Mouse (Mus musculus) MEL (cell line): ENCODE data around the gene Zbtb22. TPM values are rescaled to one million over a fixed set of nuclear protein-coding genes. Genes with fewer than 3 reads are reported as not detected.

Experiments
- DNase-seq: peaks from one replicate; pipeline ENCODE4 v3.0.0; 2011; ENCODE audit warnings: low read depth, low spot score
- H3K27ac ChIP-seq: 2 replicates; pipeline ENCODE4 v1.5.1; 2012; ENCODE audit warnings: low read depth, mild to moderate bottlenecking, control low read depth, low read length, moderate library complexity; ENCODE audit not compliant: control insufficient read depth
- H3K27me3 ChIP-seq, 2 experiments: fragments of 150-350 bp in 1 of 2; sonication (generic) in 1 of 2; 2 replicates each; pipeline ENCODE4 v1.6.1; 2012; ENCODE audit warnings: low read length in 2 of 2, mild to moderate bottlenecking in 2 of 2, improper control_type of control experiment in 1 of 2, moderate library complexity in 1 of 2; ENCODE audit not compliant: insufficient read depth in 2 of 2, control insufficient read depth in 1 of 2
- H3K36me3 ChIP-seq, 2 experiments: 2 replicates each; pipeline ENCODE4 v1.6.1; 2012 to 2014; ENCODE audit warnings: low read length in 2 of 2, improper control_type of control experiment in 1 of 2, inconsistent platforms in 1 of 2, mild to moderate bottlenecking in 1 of 2; ENCODE audit not compliant: insufficient read depth in 2 of 2, control insufficient read depth in 1 of 2
- H3K4me1 ChIP-seq, 2 experiments: fragments of 150-350 bp in 1 of 2; sonication (generic) in 1 of 2; 2 replicates each; pipeline ENCODE4 v1.6.1; 2012; ENCODE audit warnings: low read length in 2 of 2, improper control_type of control experiment in 1 of 2, mild to moderate bottlenecking in 1 of 2; ENCODE audit not compliant: insufficient read depth in 2 of 2, control insufficient read depth in 1 of 2
- H3K4me3 ChIP-seq, 2 experiments: fragments of 150-350 bp in 1 of 2; sonication (generic) in 1 of 2; 2 replicates each; pipeline ENCODE4 v1.5.1; 2012; ENCODE audit warnings: low read depth in 2 of 2, low read length in 2 of 2, mild to moderate bottlenecking in 2 of 2, moderate library complexity in 2 of 2, control low read depth in 1 of 2, improper control_type of control experiment in 1 of 2; ENCODE audit not compliant: control insufficient read depth in 1 of 2, insufficient read depth in 1 of 2
- H3K79me2 ChIP-seq: 2 replicates; pipeline ENCODE4 v1.6.1; 2012; ENCODE audit warnings: mild to moderate bottlenecking, low read length, moderate library complexity; ENCODE audit not compliant: control insufficient read depth, poor library complexity, insufficient read depth
- H3K9ac ChIP-seq: 2 replicates; pipeline ENCODE4 v1.6.1; 2012; ENCODE audit warnings: low read depth, mild to moderate bottlenecking, control low read depth, low read length, moderate library complexity; ENCODE audit not compliant: control insufficient read depth, poor library complexity, severe bottlenecking
- H3K9me3 ChIP-seq: fragments of 150-350 bp; sonication (generic); replicated peaks from 2 replicates; pipeline ENCODE4 v1.6.1; 2012; ENCODE audit warnings: mild to moderate bottlenecking, low read length, improper control_type of control experiment, moderate library complexity; ENCODE audit not compliant: insufficient read depth
- BHLHE40 ChIP-seq: IDR thresholded peaks from 2 replicates; pipeline ENCODE4 v1.6.1; 2012; ENCODE audit warnings: low read depth, mild to moderate bottlenecking, inconsistent platforms, low read length, improper control_type of control experiment, borderline replicate concordance
- CTCF ChIP-seq, 3 experiments: IDR thresholded peaks in 2 of 3; conservative IDR thresholded peaks in 1 of 3; 2 replicates each; pipeline ENCODE4 v1.5.1; 2011 to 2012; ENCODE audit warnings: low read length in 3 of 3, low read depth in 2 of 3, mild to moderate bottlenecking in 2 of 3, improper control_type of control experiment in 1 of 3, inconsistent platforms in 1 of 3, mixed read lengths in 1 of 3, moderate library complexity in 1 of 3; ENCODE audit not compliant: control insufficient read depth in 1 of 3, insufficient read depth in 1 of 3, poor library complexity in 1 of 3, severe bottlenecking in 1 of 3
- E2F4 ChIP-seq: IDR thresholded peaks from 2 replicates; pipeline ENCODE4 v1.6.1; 2011; ENCODE audit warnings: low read depth, low read length, improper control_type of control experiment, borderline replicate concordance
- ELF1 ChIP-seq: IDR thresholded peaks from 2 replicates; pipeline ENCODE4 v1.6.1; 2014; ENCODE audit warnings: low read depth, mild to moderate bottlenecking, inconsistent platforms, low read length, improper control_type of control experiment, moderate library complexity
- ETS1 ChIP-seq: IDR thresholded peaks from 2 replicates; pipeline ENCODE4 v1.6.1; 2012; ENCODE audit warnings: low read depth, mild to moderate bottlenecking, inconsistent platforms, low read length, improper control_type of control experiment, moderate library complexity
- GABPA ChIP-seq: IDR thresholded peaks from 2 replicates; pipeline ENCODE4 v1.6.1; 2012; ENCODE audit warnings: low read depth, mild to moderate bottlenecking, inconsistent platforms, low read length, improper control_type of control experiment, moderate library complexity
- MAX ChIP-seq: IDR thresholded peaks from 2 replicates; pipeline ENCODE4 v1.6.1; 2011; ENCODE audit warnings: low read length, improper control_type of control experiment
- MAZ ChIP-seq: IDR thresholded peaks from 2 replicates; pipeline ENCODE4 v1.6.1; 2012; ENCODE audit warnings: low read depth, mild to moderate bottlenecking, inconsistent platforms, low read length, improper control_type of control experiment
- MEF2A ChIP-seq: IDR thresholded peaks from 2 replicates; pipeline ENCODE4 v1.6.1; 2014; ENCODE audit warnings: low read depth, mild to moderate bottlenecking, inconsistent platforms, low read length, improper control_type of control experiment; ENCODE audit not compliant: poor library complexity, insufficient replicate concordance, severe bottlenecking; ENCODE audit errors: extremely low read depth
- MXI1 ChIP-seq: IDR thresholded peaks from 2 replicates; pipeline ENCODE4 v1.6.1; 2011; ENCODE audit warnings: mild to moderate bottlenecking, low read depth, low read length, improper control_type of control experiment
- NRF1 ChIP-seq: IDR thresholded peaks from 2 replicates; pipeline ENCODE4 v1.6.1; 2014; ENCODE audit warnings: low read depth, mild to moderate bottlenecking, inconsistent platforms, low read length, improper control_type of control experiment, moderate library complexity; ENCODE audit not compliant: poor library complexity, insufficient read depth, severe bottlenecking
- POLR2A ChIP-seq, 2 experiments: IDR thresholded peaks; 2 replicates each; pipeline ENCODE4 v1.6.1; 2011 to 2012; ENCODE audit warnings: low read length in 2 of 2, mild to moderate bottlenecking in 2 of 2, control low read depth in 1 of 2, improper control_type of control experiment in 1 of 2, low read depth in 1 of 2, moderate library complexity in 1 of 2; ENCODE audit not compliant: control insufficient read depth in 1 of 2, insufficient read depth in 1 of 2, poor library complexity in 1 of 2
- POLR2AphosphoS2 ChIP-seq: IDR thresholded peaks from 2 replicates; pipeline ENCODE4 v1.6.1; 2011; ENCODE audit warnings: low read length, improper control_type of control experiment
- POLR2AphosphoS5 ChIP-seq: IDR thresholded peaks from 2 replicates; pipeline ENCODE4 v1.6.1; 2012; ENCODE audit warnings: low read depth, borderline replicate concordance, mild to moderate bottlenecking, inconsistent platforms, low read length, moderate library complexity, mixed read lengths
- RCOR1 ChIP-seq: IDR thresholded peaks from 2 replicates; pipeline ENCODE4 v1.6.1; 2012; ENCODE audit warnings: low read depth, mild to moderate bottlenecking, inconsistent platforms, low read length, improper control_type of control experiment
- SIN3A ChIP-seq: IDR thresholded peaks from 2 replicates; pipeline ENCODE4 v1.6.1; 2012; ENCODE audit warnings: low read length, improper control_type of control experiment, inconsistent platforms
- TAL1 ChIP-seq: IDR thresholded peaks from 2 replicates; pipeline ENCODE4 v1.6.1; 2012; ENCODE audit warnings: mild to moderate bottlenecking, inconsistent platforms, low read length, moderate library complexity, mixed read lengths
- TBP ChIP-seq: IDR thresholded peaks from 2 replicates; pipeline ENCODE4 v1.8.0; 2011; ENCODE audit warnings: low read depth, low read length, improper control_type of control experiment
- TCF12 ChIP-seq: IDR thresholded peaks from 2 replicates; pipeline ENCODE4 v1.6.1; 2014; ENCODE audit warnings: low read depth, mild to moderate bottlenecking, inconsistent platforms, low read length, improper control_type of control experiment, moderate library complexity
- UBTF ChIP-seq: IDR thresholded peaks from 2 replicates; pipeline ENCODE4 v1.6.1; 2012; ENCODE audit warnings: low read depth, mild to moderate bottlenecking, inconsistent platforms, low read length, improper control_type of control experiment, moderate library complexity, borderline replicate concordance; ENCODE audit not compliant: insufficient read depth
- ZC3H11A ChIP-seq: IDR thresholded peaks from 2 replicates; pipeline ENCODE4 v1.6.1; 2012; ENCODE audit warnings: low read depth, mild to moderate bottlenecking, inconsistent platforms, low read length, improper control_type of control experiment
- ZKSCAN1 ChIP-seq: IDR thresholded peaks from 2 replicates; pipeline ENCODE4 v1.6.1; 2012; ENCODE audit warnings: low read depth, mild to moderate bottlenecking, inconsistent platforms, low read length, improper control_type of control experiment, moderate library complexity
- ZNF384 ChIP-seq: IDR thresholded peaks from 2 replicates; pipeline ENCODE4 v1.6.1; 2012; ENCODE audit warnings: low read depth, mild to moderate bottlenecking, inconsistent platforms, low read length, improper control_type of control experiment
- polyA plus RNA-seq, 2 experiments: library from polyadenylated mRNA; stranded (reverse) in 1 of 2; unstranded in 1 of 2; fragments of >175 nt in 1 of 2; fragments of >200 nt in 1 of 2; gene quantifications; 2 replicates each; pipeline versions ENCODE4 v1.2.1 to v1.2.4; 2012; ENCODE audit warnings: low replicate concordance in 2 of 2, low read depth in 1 of 2; ENCODE audit not compliant: insufficient read length in 2 of 2, insufficient read depth in 1 of 2, missing spikeins in 1 of 2
- total RNA-seq: library from RNA; depleted of rRNA; stranded (reverse); fragments of 300-350 nt; gene quantifications from 2 replicates; pipeline ENCODE4 v1.2.3, GENCODE M21; 2012

The Zbtb22 gene
- total and polyA plus RNA-seq, 3 experiments: 18.6 to 30.0 TPM; not detected in 1

DNA sequence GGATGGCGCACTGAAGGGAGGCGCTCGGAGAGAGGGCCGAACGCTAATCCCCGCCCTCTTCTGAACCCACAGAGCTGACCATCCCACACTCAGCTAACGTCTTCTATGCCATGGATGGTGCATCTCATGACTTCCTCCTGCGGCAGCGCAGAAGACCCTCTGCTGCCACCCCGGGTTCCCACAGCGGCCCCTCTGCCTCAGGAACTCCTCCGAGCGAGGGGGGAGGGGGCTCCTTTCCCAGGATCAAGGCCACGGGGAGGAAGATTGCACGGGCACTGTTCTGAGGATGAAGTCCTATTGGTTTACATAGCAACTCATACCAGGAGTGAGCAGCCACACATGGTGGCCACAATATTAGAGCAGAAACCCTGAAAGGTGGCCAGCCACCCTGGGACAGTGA lies 21.3 kb downstream of the Zbtb22 start:
- DNase-seq: no peak
- Histone ChIP-seq H3K36me3 (no peaks in the 10 kb centered on the region), H3K9ac (no peak overlapping the region), H3K27me3 (no peaks in the 10 kb centered on the region), H3K27ac (no peak overlapping the region), H3K4me1 (peaks cover 0 to 2% of the 10 kb centered on the region in 2 experiments; a peak in 2 of 4 replicates), H3K4me3 (no peak overlapping the region)
- TF ChIP-seq MEF2A: no peak
- TF ChIP-seq NRF1: no peak
- TF ChIP-seq GABPA: no peak
- TF ChIP-seq ZC3H11A: no peak
- no peak for TF ChIP-seq BHLHE40
- TF ChIP-seq POLR2A (IDR thresholded peaks at IDR 0.05; ENCODE audit: control insufficient read depth in 1 of 2, insufficient read depth in 1 of 2, low read depth in 1 of 2, low read length in 2 of 2, poor library complexity in 1 of 2): no peak
- no peak for TF ChIP-seq MXI1
- no peak for TF ChIP-seq POLR2AphosphoS5
- no peak for TF ChIP-seq POLR2AphosphoS2
- no peak for TF ChIP-seq TBP
- TF ChIP-seq MAZ: no peak
- TF ChIP-seq SIN3A: no peak
- TF ChIP-seq, all 39 proteins: peak for 0
- no peaks in the 10 kb centered on the region for H3K9me3 ChIP-seq
- H3K79me2 ChIP-seq: peaks cover 24% of the 10 kb centered on the region

DNA sequence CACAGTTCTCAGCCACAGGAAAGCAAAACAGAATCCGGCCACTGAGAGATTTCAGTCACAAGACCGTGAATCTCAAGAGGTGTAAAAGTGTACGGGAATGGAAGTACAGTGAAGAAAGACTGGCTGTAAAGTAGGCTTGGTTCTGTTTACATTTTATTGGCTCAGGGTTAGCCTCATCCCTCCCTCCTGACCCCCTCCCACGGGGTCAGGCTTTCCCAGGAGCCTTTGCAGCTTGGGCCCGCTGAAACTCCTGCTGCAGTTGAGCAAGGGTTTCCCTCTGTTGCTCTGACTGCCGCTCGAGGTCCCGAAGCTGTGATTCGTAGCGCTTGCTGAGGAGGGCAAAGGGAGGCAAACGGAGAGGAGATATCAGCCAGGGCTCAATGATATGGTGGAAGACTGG lies 23.1 kb downstream of the Zbtb22 start:
- Histone ChIP-seq H3K79me2 (peaks cover 27% of the 10 kb centered on the region), H3K4me1 (peaks cover 0 to 3% of the 10 kb centered on the region in 2 experiments; a peak in 2 of 4 replicates), H3K27me3 (no peaks in the 10 kb centered on the region), H3K27ac (no peak overlapping the region), H3K9ac (no peak overlapping the region), H3K4me3 (no peak overlapping the region), H3K36me3 (no peaks in the 10 kb centered on the region; a peak in 1 of 4 replicates), H3K9me3 (no peaks in the 10 kb centered on the region)
- DNase-seq: no peak
- TF ChIP-seq POLR2A (IDR thresholded peaks at IDR 0.05; ENCODE audit: control insufficient read depth in 1 of 2, insufficient read depth in 1 of 2, low read depth in 1 of 2, low read length in 2 of 2, poor library complexity in 1 of 2) (peak in 1 of 2 experiments; percentile 35; a peak in 1 of 4 replicates), CTCF (IDR thresholded peaks at IDR 0.05 in 2 of 3, conservative IDR thresholded peaks at IDR 0.05 in 1 of 3; ENCODE audit: control insufficient read depth in 1 of 3, insufficient read depth in 1 of 3, low read depth in 2 of 3, low read length in 3 of 3, poor library complexity in 1 of 3, severe bottlenecking in 1 of 3) (no peak), E2F4 (no peak)

DNA sequence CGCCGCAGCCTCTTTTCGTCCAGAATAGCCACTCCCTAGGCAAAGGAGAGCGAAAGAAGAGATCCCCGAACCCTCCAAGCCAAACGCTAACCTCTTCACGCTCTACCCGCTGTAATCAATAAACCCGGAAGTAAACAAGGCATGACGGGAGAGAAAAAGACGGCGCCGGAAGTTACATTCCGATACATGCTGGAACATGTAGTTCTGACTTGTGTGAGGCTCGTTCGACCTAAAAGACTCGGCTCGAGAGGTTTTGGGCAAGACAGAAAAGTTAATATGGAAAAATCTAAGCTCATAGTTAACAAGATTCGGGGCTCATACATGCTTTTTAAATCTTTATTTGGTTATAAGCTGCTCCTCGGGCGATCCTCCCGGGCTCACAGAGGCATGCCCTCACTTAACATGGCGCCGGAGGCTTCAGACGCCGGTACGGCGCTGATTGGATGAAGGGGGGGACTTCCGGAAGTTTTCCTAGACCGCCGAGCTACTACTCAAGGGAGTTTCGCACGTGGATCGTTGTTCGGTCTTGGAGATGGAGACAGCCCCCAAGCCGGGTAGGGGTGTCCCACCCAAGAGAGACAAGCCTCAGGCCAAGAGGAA lies 24.6 kb downstream of the Zbtb22 start, which contains the start of the genes Pfdn6 and Wdr46:
TSS of gene Pfdn6 (minus strand) at position 138 of the 600 bp plus-strand sequence.
TSS of gene Wdr46 (plus strand) at position 455 of the 600 bp plus-strand sequence.
- peak; percentile 96 for DNase-seq
- peaks cover 27% of the 10 kb centered on the region for H3K79me2 ChIP-seq
- H3K27ac ChIP-seq: peak within 1 kb of the TSS; percentile 82
- no peaks in the 10 kb centered on the region for H3K9me3 ChIP-seq
- peak within 1 kb of the TSS; percentile 84 for H3K9ac ChIP-seq
- no peaks in the 10 kb centered on the region; a peak in 2 of 4 replicates for H3K36me3 ChIP-seq
- H3K27me3 ChIP-seq: no peaks in the 10 kb centered on the region
- peak within 1 kb of the TSS; percentile 73 to 77 for H3K4me3 ChIP-seq
- H3K4me1 ChIP-seq: peaks cover 0 to 3% of the 10 kb centered on the region in 2 experiments; a peak in 2 of 4 replicates
- TF ChIP-seq MAZ: peak; percentile 83; the same call in 1 of the 2 replicates
- peak; percentile 83 for TF ChIP-seq ELF1
- TF ChIP-seq POLR2AphosphoS5: no peak
- TF ChIP-seq RCOR1: no peak
- TF ChIP-seq MAX: peak; percentile 83
- no peak for TF ChIP-seq ZNF384
- no peak for TF ChIP-seq UBTF
- TF ChIP-seq CTCF (IDR thresholded peaks at IDR 0.05 in 2 of 3, conservative IDR thresholded peaks at IDR 0.05 in 1 of 3; ENCODE audit: control insufficient read depth in 1 of 3, insufficient read depth in 1 of 3, low read depth in 2 of 3, low read length in 3 of 3, poor library complexity in 1 of 3, severe bottlenecking in 1 of 3): no peak
- no peak for TF ChIP-seq ETS1
- no peak for TF ChIP-seq ZKSCAN1
- no peak for TF ChIP-seq TAL1
- TF ChIP-seq E2F4: no peak
- no peak for TF ChIP-seq TCF12
- TF ChIP-seq SIN3A: peak; percentile 99
- TF ChIP-seq ZC3H11A: no peak
